Mouse (Mus musculus): ENCODE data around the gene Gm815. TPM values are rescaled to one million over a fixed set of nuclear protein-coding genes. Genes with fewer than 3 reads are reported as not detected.

Gm815 gene
- total and polyA plus RNA-seq, 3 experiments = not detected

DNA sequence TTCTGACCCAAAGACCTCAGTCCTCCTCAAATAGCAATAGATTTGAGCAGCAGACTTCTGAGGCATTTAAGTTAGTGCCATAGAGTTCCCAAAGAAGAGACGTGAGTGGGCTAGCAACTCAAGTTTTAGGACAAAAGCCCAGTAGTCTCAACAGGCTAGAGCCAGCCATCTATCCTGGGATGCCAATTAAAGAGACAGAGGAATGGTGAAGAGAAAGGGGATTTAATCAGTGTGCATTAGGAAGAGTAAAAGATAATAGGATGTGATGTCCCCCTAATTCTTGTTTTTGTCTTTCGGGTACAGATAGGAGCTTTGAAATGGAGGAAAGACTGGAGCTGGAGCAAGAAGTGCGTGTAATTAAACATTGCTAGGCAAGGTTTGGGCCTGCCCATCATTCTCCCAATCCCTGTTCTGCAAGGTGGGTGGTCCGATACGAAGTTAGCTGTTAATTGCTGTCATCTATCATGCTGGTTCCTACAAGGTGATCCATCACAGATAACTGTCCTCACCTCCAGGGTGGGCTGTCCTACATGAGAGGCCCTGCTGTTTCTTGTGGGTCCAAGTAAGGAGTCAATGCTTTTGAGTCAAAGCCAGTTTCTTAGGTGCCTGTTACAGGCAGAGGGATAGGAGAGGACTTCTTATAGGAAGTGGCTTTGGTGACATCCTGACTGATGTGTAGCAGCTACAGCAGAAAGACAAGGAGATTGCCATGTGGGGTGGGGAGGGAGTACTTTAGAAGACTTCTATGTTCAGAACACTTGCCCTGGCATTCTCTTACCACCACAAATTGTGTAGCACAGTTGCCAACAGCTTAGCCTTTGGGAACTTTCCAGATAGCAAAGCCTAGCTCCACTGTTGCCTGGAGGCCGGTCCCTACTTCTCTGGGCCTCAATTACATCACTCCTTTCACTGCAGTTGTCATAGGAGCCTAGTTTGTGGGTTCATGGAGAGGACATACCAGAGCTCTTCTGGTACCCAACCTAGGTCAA is 44.9 kb downstream of the Gm815 start:
- H3K4me1 ChIP-seq (ENCODE audit: control insufficient read depth in 1 of 2, insufficient read depth in 2 of 2, low read length in 2 of 2) = no peaks in the 10 kb centered on the region
- no peaks in the 10 kb centered on the region for H3K9me3 ChIP-seq (replicated peaks; ENCODE audit: insufficient read depth, low read length)
- TF ChIP-seq TBP (IDR thresholded peaks at IDR 0.05; ENCODE audit: low read depth, low read length) (no peak), NRF1 (IDR thresholded peaks at IDR 0.05; ENCODE audit: insufficient read depth, low read depth, low read length, poor library complexity, severe bottlenecking) (no peak), BHLHE40 (IDR thresholded peaks at IDR 0.05; ENCODE audit: borderline replicate concordance, low read depth, low read length) (no peak), CHD1 (IDR thresholded peaks at IDR 0.05; ENCODE audit: low read depth, low read length) (no peak), MAFK (IDR thresholded peaks at IDR 0.05; ENCODE audit: borderline replicate concordance, low read depth, low read length) (no peak), SMC3 (IDR thresholded peaks at IDR 0.05; ENCODE audit: low read depth, low read length) (no peak), NELFE (IDR thresholded peaks at IDR 0.05; ENCODE audit: low read depth, low read length) (no peak), MEF2A (IDR thresholded peaks at IDR 0.05; ENCODE audit: extremely low read depth, insufficient replicate concordance, low read depth, low read length, poor library complexity, severe bottlenecking) (no peak)
- H3K27ac ChIP-seq (ENCODE audit: control insufficient read depth, low read depth, low read length) = no peak overlapping the region
- no peak for DNase-seq (ENCODE audit: low read depth, low spot score)
- no peaks in the 10 kb centered on the region for H3K79me2 ChIP-seq (ENCODE audit: control insufficient read depth, insufficient read depth, low read length, poor library complexity)
- H3K36me3 ChIP-seq (ENCODE audit: control insufficient read depth in 1 of 2, insufficient read depth in 2 of 2, low read length in 2 of 2) = no peaks in the 10 kb centered on the region
- no peak overlapping the region for H3K9ac ChIP-seq (ENCODE audit: control insufficient read depth, low read depth, low read length, poor library complexity, severe bottlenecking)
- H3K4me3 ChIP-seq (ENCODE audit: control insufficient read depth in 1 of 2, insufficient read depth in 1 of 2, low read depth in 2 of 2, low read length in 2 of 2) = no peak overlapping the region
- no peaks in the 10 kb centered on the region for H3K27me3 ChIP-seq (ENCODE audit: control insufficient read depth in 1 of 2, insufficient read depth in 2 of 2, low read length in 2 of 2)

DNA sequence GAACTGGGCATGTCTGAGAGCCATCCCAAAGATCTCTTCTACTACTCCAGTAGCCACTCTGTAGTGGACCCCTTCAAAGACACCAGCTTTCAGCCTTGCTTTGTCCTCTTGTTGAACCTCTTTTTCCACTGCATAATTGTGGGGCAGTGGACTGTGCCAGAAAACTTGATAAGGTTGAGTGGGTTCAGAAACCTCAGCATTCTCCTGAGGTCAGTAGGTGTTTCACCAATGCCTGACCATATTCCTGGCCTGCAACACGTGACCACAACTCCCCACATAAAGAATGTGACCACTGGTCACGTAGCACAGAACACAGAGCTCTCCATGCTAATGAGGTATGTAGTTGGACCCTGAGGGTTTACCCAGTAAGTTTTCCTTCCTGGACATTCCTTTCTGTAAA is 48.5 kb downstream of the Gm815 start:
- DNase-seq (ENCODE audit: low read depth, low spot score) = no peak
- TF ChIP-seq POLR2AphosphoS2 (IDR thresholded peaks at IDR 0.05; ENCODE audit: low read length) = no peak
- no peak for TF ChIP-seq MYB (IDR thresholded peaks at IDR 0.05; ENCODE audit: low read depth, low read length)
- no peak for TF ChIP-seq POLR2AphosphoS5 (IDR thresholded peaks at IDR 0.05; ENCODE audit: borderline replicate concordance, low read depth, low read length)
- TF ChIP-seq MAFK (IDR thresholded peaks at IDR 0.05; ENCODE audit: borderline replicate concordance, low read depth, low read length) = no peak
- TF ChIP-seq MAX (IDR thresholded peaks at IDR 0.05; ENCODE audit: low read length) = no peak
- TF ChIP-seq GATA1 (IDR thresholded peaks at IDR 0.05; ENCODE audit: low read depth, low read length) = no peak
- TF ChIP-seq MAZ (IDR thresholded peaks at IDR 0.05; ENCODE audit: low read depth, low read length) = no peak
- no peak for TF ChIP-seq TBP (IDR thresholded peaks at IDR 0.05; ENCODE audit: low read depth, low read length)
- no peak for TF ChIP-seq SIN3A (IDR thresholded peaks at IDR 0.05; ENCODE audit: low read length)
- no peak for TF ChIP-seq ZC3H11A (IDR thresholded peaks at IDR 0.05; ENCODE audit: low read depth, low read length)
- no peak for TF ChIP-seq TAL1 (IDR thresholded peaks at IDR 0.05; ENCODE audit: low read length)
- no peak for TF ChIP-seq RAD21 (IDR thresholded peaks at IDR 0.05; ENCODE audit: low read depth, low read length)
- no peak for TF ChIP-seq NRF1 (IDR thresholded peaks at IDR 0.05; ENCODE audit: insufficient read depth, low read depth, low read length, poor library complexity, severe bottlenecking)
- no peaks in the 10 kb centered on the region for H3K4me1 ChIP-seq (ENCODE audit: control insufficient read depth in 1 of 2, insufficient read depth in 2 of 2, low read length in 2 of 2)
- H3K9me3 ChIP-seq (replicated peaks; ENCODE audit: insufficient read depth, low read length) = no peaks in the 10 kb centered on the region
- no peak overlapping the region for H3K27ac ChIP-seq (ENCODE audit: control insufficient read depth, low read depth, low read length)
- H3K4me3 ChIP-seq (ENCODE audit: control insufficient read depth in 1 of 2, insufficient read depth in 1 of 2, low read depth in 2 of 2, low read length in 2 of 2) = no peak overlapping the region
- no peaks in the 10 kb centered on the region for H3K27me3 ChIP-seq (ENCODE audit: control insufficient read depth in 1 of 2, insufficient read depth in 2 of 2, low read length in 2 of 2)
- no peaks in the 10 kb centered on the region for H3K36me3 ChIP-seq (ENCODE audit: control insufficient read depth in 1 of 2, insufficient read depth in 2 of 2, low read length in 2 of 2)
- no peaks in the 10 kb centered on the region for H3K79me2 ChIP-seq (ENCODE audit: control insufficient read depth, insufficient read depth, low read length, poor library complexity)
- no peak overlapping the region for H3K9ac ChIP-seq (ENCODE audit: control insufficient read depth, low read depth, low read length, poor library complexity, severe bottlenecking)
